Mouse (Mus musculus) liver, adult 2 months (tissue): Measurements from ENCODE around the gene Cep57.

ENCODE experiments used
- CTCF ChIP-seq: fragments of 200-500 bp; IDR thresholded peaks from 2 replicates; pipeline ENCODE4 v1.5.1; 2011; ENCODE audit warnings: low read depth, low read length, control low read depth
- POLR2A ChIP-seq: fragments of 200-500 bp; IDR thresholded peaks from 2 replicates; pipeline ENCODE4 v1.6.1; 2011; ENCODE audit warnings: low read length, control low read depth; ENCODE audit not compliant: insufficient read depth; ENCODE audit errors: extremely low read depth

- TF ChIP-seq CTCF (no peak), POLR2A (no peak)
These were observed 8.3 kb upstream of the Cep57 start for GRCm38 (mm10) chr9:13835256-13835655.
